Mouse (Mus musculus) lung, postnatal 4 days (tissue): ENCODE measurements around the gene Senp7.
"Not testable (repeated sequence)": the region's sequence is repeated elsewhere in the genome, so short reads cannot be mapped to it uniquely, and the experiment has no call there.

Experiments
- DNase-seq, 2 experiments: peaks; one replicate each; pipeline ENCODE4 v3.0.0; 2021

Senp7 gene

DNA sequence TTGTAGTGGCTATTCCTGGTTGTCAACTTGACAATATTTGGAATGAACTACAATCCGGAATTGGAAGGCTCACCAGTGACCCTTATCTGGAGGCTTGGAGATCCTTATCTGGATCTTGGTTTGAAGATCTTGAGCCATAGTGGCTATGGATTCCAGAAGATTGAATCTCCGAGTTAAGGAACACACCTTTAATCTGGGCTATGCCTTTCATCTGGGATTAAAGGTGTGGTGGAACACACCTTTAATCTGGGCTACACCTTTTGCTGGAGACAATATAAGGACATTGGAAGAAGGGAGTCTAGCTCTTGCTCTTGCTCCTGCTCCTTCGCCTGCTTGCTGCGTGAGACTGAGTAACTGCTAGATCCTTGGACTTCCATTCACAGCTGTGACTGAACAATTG is at the start of gene Senp7:
Senp7 (plus strand) TSS at position 301 of the 400 bp plus-strand sequence.
- DNase-seq = not testable (repeated sequence)

DNA sequence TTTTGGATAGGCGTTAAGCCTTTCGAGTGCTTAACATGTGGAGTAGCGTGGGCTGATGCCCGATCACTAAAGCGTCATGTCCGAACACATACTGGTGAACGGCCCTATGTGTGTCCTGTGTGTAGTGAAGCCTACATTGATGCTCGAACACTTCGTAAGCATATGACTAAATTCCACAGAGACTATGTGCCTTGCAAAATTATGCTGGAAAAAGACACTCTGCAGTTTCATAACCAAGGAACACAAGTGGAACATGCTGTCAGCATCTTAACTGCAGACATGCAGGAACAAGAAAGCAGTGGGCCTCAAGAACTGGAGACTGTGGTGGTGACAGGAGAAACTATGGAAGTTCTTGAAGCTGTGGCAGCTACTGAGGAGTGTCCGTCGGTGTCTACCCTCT is 41.3 kb upstream of the Senp7 start:
- DNase-seq = no peak

DNA sequence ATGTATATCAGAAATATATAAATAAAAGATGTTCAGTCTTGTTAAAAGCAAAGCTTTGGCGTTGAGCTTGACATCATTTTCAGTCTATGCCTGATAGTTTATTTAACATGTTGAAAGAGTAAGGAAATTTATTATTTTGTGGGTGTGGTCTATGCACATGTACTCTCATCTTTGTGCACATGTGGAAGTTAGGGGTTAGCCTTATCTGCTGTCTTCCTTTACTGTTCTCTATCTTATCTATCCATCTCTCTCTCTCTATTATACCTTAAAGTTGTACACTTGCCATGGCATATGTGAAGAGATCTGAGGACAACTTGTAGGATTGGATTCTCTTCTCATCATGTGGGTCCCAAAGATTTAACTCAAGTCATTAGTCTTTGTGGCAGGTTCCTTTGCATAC is 39.3 kb upstream of the Senp7 start:
- DNase-seq = no peak

DNA sequence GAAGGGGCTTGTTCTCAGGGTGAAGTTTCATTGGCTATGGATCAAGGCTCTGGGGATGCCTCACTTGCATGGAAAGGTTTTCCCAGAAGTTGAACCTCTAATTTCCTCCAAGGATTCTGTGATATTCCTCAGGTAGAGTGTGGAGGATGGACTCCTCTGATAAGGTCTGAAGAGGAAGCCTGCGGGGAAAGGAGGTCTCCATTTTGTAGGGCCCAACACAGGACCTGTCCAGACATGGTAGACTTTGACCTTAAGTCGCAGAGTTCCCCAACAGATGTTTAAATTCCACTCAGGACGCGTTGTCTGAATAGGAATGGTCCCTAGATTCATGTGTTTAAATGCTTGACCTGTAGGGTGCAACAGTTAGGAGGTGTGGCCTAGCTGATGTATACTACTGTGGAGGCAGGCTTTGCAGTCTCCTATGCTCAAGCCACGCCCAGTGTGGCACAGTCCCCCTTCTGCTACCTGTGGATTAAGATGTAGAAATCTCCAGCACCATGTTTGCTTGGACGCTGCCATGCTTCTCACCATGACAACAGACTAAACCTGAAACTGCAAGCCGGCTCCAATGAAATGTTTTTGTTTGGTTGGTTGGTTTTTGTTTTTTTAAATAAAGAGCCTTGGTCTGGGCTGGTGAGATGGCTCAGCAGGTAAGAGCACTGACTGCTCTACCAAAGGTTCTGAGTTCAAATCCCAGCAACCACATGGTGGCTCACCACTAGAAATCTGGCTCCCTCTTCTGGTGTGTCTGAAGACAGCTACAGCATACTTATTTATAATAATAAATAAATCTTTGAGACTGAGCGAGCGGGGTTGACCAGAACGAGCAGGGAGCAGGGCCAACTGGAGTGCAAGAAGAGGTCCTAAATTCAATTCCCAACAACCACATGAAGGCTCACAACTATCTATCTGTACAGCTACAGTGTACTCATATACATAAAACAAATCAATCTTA is 35.1 kb upstream of the Senp7 start:
- no peak for DNase-seq

DNA sequence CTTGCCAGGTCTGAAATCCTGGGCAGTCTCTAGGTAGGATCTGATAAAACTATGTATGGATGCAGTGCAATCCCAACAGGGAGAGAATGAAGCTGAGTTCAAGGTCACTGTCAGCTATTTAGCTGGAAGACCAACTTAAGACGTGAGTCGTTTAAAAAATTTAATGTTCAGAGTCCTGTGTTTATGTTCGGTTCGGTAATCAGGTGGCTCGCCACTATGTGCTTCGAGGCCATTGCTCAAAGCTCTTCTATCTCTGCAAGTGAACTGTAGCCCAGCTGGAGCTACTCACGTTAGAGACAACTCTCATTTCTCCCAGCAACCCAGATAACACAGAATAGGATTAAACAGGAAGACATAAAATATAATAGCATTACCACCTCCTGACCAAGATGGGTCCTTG is 34.1 kb upstream of the Senp7 start:
- DNase-seq = no peak

DNA sequence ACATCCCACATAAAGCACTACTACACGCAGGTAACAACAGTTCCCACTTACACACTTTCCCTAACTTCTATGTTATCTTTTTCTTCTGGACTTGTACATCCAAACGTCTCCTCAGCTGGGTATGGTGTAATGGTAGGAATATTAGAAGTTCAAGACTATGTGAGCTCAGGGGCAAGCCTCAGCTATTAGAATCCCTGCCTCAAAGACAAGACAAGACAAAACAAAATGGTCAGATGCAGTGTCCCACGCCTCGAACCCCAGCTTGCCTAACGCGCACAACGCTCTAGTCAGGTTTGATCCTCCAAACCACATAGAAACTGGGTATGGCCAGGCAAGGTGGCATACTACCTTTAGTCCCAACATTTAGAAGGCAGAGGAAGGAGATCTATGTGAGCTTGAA is 28.5 kb upstream of the Senp7 start:
- DNase-seq = no peak

DNA sequence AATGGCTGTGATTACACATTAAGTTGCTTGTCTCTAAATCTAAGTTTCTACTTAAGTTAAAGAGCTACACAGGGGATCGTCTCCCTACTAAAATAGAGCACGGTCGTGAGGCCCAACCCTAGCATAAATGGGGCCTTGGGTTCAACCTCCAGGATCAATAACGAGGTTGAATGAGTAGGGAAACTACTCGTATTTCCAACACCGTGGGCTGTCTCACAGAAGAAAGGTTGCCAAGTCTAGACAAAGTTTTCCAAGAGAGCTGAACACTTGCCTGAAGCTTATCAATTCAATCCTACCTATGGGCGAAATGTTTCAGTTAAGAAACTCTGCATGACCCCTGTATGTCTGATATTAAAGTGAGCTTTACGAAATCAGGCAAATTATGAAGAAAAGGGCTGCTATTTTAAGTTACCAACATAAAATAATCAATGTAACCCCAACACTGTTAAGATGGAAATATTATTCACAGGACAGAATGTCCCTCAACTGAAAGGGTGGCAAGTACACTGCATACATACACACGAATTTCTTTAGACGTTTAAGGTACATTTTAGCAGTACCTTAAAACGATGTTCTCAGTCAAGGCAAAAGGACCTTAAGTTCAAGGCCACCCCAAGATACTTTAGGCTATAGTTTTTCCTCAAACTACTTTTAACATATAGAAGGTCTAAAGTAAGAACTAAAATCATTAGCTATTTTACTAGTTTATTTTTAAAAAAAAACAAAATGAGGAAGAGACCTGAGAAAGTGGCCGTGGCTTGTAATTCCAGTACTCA is 20.1 kb upstream of the Senp7 start:
- no peak for DNase-seq

DNA sequence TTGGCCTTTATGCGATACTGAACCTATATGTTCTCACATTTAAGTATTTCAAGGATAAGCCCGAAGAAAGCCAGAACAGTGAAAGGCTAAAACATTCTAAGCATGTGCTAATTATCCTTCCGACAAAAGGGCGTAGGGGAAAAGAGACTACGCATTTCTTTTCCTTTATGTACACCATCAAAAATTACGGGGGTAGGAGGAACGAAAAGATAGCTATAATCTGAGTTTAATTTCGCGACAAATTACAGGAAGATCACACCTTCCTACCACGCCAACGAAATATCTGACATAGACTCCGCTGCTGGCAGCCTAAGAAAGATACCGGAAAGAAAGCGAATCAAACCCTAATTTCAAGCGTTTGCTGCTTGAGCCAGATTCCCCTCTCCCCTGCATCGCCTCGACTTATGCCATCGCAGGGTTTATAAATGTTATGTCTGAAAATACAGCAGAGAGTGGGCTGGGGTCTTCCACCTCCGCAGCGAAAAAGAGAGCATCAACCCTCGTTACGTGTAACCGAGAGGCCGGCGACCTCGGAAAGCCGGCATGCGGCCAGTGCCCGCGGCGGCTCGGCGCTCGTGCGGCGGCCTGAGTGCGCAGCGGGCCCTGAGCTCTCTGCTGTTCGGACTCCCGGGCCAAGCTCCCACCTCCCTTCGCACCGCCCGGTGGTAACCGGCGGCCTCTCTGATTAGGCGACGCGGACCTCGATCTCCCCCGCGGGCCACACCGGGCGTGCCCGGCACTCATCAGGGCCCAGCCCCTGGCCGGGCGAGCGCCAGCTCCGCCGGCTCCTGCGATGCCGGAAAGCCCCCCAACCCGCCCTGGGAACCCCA is 19.2 kb upstream of the Senp7 start:
- peak in 1 of 2 experiments; percentile 82 for DNase-seq

DNA sequence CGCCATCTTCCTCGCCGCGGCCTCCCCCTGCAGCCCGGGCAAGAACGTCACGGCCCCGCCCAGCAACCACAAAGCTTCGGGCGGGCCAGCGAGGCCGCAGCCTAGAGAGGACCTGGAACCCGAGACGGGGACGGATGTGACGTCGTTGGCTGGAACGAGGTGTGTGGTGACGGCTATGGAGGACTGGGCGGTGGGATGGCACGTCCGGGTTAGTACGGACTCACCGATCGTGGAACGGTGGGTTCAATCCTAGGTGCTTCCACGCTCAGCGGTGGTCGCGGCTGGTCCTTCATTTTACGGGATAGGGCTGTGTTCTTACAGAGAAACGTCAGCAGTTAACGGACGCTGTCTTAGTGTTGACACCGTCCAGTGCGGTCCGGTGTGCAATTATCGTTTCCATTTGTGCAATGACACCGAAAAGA is 18.5 kb upstream of the Senp7 start, which contains the start of gene Pcnp:
Pcnp (minus strand) TSS at position 79 of the 422 bp plus-strand sequence.
- DNase-seq = peak; percentile 98

DNA sequence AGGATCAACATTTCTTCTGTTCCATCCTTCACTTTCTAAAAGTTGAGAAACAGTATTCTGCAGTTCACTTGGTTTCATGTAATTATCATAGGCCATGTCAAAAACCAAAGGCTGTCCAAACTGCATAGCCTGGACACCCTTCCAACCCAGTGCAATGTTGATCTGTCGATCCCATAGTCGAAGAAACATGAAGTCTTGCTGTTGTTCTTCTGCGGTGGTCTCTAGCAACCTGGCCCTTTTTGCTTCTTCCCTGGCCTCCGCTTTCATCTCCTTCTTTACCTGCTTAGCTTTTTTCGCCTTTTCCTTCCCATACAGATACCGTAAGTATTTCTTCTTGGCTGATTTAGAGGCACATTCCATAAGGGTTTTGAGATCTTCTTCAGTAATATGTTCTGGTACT is 13.6 kb upstream of the Senp7 start:
- DNase-seq = no peak

DNA sequence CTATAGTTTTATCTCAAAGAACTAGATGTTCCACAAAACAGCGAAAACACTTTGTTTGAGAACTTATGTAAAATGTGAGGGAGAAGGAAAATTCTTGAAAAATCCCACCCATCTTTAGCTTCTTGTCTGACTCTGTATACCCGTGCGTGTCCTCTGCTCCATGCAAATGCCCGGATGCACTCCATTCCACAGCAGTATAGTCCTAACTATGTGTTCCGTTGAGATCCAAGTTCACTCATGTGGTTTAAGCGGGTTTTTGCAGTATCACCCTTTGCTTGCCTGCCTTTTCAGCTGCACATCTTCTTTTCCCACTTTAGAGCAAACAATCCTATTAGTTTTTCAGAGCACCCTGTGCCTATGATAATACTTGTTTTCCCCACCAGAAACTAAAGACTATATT is 11.6 kb upstream of the Senp7 start:
- DNase-seq = no peak

DNA sequence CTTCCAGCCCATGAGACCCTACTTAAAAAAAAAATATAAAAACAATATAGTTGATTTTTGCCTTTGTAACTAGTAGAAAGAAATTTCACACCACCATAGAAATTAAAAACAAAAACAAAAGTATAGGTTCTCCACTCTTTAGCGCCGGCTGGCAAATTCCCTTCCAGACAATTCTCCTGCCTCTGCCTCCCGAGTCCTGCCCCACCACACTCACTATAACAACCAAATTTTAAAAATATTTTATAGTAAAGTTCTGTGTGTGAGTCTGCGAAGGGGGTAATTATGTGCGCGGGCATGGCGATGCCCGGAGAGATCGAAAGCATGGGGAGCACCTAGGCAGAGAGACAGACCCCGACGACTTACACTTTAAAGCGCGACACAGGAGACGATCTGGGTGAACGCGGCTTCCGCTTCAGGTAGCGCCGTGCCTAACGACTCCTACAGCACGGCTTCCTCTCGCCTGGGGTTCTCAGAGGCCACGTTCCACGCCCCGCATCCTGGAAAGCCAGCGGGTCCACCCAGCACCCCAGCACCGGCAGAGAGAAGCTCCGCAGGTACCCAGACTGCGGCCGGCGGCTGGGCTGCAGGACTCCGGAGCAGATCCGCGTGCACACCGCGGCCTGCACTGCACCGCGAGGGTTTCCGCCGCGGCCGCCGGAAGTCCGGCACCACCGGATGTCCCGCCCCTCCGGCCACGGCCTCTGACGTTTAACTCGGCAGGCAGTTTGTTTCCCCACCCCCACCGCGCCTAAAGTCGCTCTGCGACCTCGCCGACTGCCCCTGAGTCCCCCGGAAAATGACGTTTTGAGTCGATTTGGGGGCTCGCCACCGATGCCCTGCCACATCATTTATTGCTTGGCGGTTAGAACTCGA is 10.8 kb upstream of the Senp7 start, which contains the start of gene Trmt10c:
Trmt10c (minus strand) TSS at position 682 of the 873 bp plus-strand sequence.
- peak; percentile 95 to 96 for DNase-seq

DNA sequence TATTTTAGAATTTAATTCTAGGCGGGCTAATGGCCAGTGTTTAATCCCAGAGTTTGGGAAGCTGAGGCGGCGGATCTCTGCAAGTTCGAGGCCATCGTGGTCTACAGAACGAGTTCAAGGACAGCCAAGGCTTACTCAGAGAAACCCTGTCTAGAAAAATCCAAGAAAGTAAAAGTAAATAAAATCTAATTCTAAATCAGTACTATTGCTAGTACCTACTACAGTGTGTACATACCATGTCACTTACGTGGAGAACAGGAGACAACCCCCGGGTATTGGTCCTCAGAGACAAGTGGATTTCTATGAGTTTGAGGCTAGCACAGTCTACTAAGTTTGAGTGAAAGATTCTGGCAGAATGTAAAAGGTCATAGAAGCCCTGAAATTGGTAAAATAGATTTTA is 10.0 kb upstream of the Senp7 start:
- no peak for DNase-seq

DNA sequence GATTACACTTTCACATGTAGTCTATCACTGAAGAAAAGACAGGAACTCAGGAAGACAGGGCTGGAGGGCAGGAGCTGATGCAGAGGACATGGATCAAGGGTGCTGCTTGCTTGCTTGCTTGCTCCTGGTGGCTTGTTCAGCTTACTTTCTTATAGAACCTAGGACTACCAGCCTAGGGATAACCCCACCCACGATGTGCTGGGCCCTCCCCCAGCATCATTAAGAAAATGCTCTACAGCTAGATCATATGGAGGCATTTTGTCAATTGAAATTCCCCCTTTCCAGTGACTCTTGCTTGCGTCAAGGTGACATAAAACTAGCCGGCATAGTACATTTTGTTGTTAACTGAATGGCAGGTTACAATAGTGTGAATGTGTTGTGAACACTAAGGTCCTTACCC is 7.8 kb downstream of the Senp7 start:
- DNase-seq = no peak

DNA sequence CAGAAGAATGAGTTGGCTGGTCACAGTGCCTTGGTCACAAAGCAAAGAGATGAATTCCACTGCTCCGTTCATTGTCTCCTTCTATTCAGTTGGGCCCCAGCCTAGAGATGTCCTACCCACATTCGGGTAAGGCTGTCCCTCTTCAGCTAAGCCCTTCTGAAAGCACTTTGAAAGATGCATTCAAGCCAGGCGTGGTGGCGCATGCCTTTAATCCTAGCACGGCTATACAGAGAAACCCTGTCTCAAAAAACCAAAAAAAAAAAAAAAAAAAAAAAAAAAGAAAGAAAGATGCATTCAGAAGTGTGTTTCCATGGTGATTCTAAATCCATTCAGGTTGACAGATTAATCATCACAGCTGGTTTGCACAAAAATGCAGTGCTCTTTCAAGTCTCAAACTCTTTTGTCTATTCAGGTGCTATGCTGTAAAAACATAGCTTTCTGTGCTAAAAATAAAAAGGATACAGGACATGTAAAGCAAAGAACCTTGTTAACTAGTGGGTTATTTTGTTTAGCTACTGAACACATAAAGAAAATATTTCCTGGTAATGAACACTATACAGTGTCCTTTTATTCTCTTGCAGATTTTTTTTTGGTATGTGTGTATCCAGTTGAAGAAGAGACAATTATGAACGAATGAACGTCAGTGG is 8.9 kb downstream of the Senp7 start:
- DNase-seq = no peak

DNA sequence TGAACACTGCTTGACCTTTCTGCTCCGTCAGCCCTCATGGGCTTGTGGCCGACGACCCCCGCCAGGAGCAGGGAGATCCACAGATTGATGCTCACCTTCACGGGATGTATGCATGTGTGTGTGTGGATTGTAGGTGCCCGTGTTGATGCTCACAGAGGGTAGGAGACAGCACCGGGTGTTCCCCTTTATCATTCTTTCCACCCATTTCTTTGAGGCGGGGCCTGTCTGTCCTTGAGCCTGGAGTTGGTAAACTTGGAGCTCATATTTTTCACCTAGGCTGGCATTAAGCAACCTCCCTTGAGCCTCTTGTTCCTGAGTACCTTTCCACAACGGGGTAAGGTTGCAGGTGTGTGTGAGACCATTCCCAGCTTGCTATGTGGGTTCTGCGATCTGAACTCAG is 10.0 kb downstream of the Senp7 start:
- no peak for DNase-seq

DNA sequence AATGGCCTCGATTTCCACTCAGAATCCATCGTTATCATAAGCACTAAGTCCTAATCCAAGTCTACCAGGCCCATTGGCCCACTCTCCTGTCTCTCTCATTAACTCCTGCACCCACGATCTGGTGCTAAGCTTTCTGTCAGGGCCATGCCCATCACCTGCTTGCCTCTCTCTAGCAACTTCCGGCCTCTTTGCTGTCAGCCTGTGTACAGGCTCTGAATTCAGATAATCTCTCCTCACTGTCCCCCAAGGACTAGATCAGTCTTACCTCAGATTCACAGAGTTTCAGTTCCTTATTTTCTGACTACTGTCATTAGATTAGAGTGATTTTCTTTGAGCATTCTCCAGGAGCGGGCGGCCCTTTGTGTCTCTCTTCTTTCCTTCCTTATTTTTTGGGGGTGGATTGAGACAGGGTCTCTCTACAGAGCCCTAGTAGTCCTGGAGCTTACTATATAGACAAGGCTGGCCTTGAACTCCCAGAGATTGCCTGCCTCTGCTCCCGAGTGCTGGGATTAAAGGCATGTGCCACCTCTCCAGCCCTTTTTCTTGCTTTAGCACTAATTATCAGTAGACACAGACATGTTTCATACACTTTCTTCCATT is 14.0 kb downstream of the Senp7 start:
- DNase-seq = no peak

DNA sequence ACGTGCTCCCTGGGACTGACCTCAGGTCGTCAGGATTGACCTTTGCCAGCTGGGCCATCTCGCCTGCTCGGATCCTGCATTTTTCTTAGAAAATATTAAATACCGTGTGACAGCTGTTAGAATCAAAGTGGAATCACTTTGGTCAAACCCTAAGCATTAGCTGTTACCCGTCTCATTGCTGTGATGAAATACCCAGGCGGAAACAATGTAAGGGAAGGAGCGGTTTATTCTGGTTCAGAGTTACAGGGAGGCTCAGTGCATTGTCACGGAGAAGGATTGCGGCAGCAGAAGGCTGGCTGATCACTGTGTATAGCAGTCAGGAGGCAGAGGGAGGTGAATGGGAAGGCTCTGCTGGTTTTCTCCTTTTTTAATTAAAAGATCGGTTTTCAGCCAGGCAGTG is 14.8 kb downstream of the Senp7 start:
- no peak for DNase-seq

DNA sequence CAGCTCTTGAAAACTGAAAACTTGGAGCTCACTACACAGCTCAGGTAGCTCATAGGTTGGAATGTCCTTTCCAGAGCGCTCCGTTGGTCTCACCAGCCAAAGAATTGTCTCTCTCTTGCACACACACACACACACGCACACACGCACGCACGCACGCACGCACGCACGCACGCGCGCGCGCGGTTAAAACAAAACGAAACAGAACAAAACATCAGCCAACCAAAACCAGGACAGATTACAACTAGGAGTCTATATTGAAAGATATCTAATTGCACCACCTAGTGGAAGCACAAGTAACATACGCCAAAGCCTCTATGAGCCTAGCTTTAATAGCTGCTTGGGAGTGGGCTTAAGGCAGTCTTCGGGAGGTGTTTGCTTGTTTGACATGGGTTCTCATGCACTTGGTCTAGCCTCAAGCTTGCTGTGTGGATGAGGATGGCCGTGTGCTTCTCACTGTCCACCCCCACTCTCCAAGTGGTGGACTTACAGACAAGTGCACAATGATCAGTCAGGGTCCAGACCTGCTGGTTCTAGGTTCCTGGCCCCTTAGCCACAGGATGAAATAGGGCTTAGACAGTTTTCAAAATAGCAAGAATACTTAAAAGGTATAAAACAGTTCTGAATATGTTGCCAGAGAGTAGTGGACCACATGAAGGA is 16.3 kb downstream of the Senp7 start:
- peak; percentile 67 to 83 for DNase-seq

DNA sequence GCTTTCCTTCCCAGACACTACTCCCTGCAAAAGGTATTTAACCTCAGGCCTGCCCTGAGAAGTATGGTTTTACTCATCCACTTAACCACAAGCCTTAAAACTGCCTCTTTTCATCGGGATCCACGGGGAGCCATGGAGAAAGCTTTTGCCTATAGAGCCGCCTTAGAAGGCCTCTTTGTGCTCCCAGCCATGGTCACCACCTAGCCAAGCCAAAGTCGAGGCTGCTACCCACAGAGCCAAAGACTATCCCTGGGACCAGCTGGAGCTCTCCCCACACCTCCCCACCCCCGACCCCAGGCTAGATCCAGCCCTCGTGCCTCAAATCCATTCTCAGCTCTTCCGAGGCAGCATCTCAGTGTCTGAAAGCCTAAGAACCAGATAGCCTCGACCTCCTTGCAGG is 18.0 kb downstream of the Senp7 start:
- no peak for DNase-seq
